Mouse (Mus musculus): ENCODE results near the gene Mturn. TPM values are rescaled to one million over a fixed set of nuclear protein-coding genes. Genes with fewer than 3 reads are reported as not detected.

Mturn gene
- polyA plus RNA-seq (2015; fragmentation: Nextera tagmentation; extraction: Ambion mirVana): 8.3 and 8.7 TPM in 2 replicates

DNA sequence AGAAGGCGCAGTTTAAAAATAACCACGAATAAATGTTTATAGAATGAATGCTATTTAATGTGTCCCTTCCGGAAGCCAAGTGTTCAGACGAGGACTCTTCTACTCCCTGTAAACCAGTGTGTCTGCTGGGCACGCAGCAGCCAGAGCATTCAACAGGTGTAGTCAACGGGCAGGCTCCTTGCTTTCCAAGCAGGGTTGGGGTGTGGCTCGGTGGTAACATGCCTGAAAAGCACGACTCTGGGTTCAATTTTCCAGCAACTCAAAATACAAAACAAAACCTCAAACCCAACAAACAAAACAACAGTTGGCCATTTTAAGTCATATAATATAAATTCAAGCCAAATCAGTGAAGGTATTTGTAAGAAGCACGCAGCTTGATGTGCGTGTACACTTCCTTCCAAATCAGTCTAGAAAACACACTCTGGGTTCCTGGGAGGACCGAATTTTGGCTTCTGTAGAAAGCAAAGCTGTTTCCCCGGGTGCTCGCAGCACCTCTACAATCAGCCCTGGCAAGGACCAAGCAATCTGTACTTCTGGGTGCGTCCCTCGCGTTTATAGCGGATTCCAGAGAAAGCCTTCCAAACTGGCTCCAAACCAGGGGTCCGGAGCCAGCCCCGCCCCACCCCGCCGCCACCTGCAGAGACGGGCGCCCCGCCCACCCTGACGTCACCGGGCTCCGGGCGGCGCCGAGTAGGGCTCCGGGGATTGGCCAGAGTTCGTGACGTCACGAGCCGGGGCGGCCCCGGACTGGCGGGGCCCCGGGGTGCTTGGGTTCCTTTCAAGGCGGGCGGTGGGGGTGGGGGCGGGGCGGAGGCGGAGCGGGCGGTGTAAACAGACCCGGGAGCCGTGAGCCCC lies at the start of gene Mturn:
Gene Mturn (plus strand): TSS at position 734 of the 855 bp plus-strand sequence.
- H3K27ac ChIP-seq (ENCODE audit: low read length): peak within 1 kb of the TSS; percentile 55; the same call in 1 of the 2 replicates
- ATAC-seq (ENCODE audit: low FRiP score, low TSS enrichment): peak; percentile 98
- WGBS: 3% methylated on average over 38 of the region's 48 CpGs

DNA sequence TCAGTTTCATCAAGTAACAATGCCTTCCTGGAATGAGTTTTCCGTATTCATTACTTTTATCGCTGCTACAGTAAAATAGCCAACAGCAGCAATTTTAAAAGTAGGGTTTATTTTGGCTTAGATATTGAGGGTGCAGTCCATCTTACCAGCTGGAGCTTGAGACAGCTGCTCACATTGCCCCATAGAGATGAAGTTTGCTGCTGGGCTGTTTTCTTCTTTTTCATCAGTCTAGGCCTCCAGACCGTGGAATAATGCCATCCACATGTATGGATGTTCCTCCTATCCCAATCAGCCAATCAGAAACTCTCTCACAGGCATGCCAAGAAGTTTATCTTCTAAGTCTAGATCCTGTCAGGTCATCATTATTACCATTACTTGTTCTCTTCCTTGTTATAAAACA lies 41.5 kb upstream of the Mturn start:
- no peak overlapping the region for H3K4me3 ChIP-seq (ENCODE audit: low read length)
- H3K9me3 ChIP-seq (ENCODE audit: low read length): no peaks in the 10 kb centered on the region
- H3K27ac ChIP-seq (ENCODE audit: low read length): no peak overlapping the region
- ATAC-seq (ENCODE audit: low FRiP score, low TSS enrichment): no peak
- H3K36me3 ChIP-seq (ENCODE audit: insufficient read depth, low read length): peaks cover 8% of the 10 kb centered on the region; the same call in 1 of the 2 replicates
- no peaks in the 10 kb centered on the region for H3K4me1 ChIP-seq (ENCODE audit: insufficient read depth, low read length)
- H3K27me3 ChIP-seq (ENCODE audit: insufficient read depth, low read length): no peaks in the 10 kb centered on the region
- H3K4me2 ChIP-seq (replicated peaks; ENCODE audit: low read depth, low read length): no peak overlapping the region
- no peak overlapping the region for H3K9ac ChIP-seq (replicated peaks; ENCODE audit: low read length)
- 89% methylated on average over 3 of the region's 3 CpGs for WGBS

More for the DNA sequence above, at the start of gene Mturn:
- peak within 1 kb of the TSS; percentile 82 for H3K4me3 ChIP-seq (ENCODE audit: low read length)
- peaks cover 11% of the 10 kb centered on the region for H3K4me1 ChIP-seq (ENCODE audit: insufficient read depth, low read length)
- H3K36me3 ChIP-seq (ENCODE audit: insufficient read depth, low read length): no peaks in the 10 kb centered on the region
- peak within 1 kb of the TSS; percentile 99 for H3K4me2 ChIP-seq (replicated peaks; ENCODE audit: low read depth, low read length)
- H3K9me3 ChIP-seq (ENCODE audit: low read length): no peaks in the 10 kb centered on the region
- H3K9ac ChIP-seq (replicated peaks; ENCODE audit: low read length): peak within 1 kb of the TSS; percentile 76
- peaks cover 12% of the 10 kb centered on the region; the same call in 1 of the 2 replicates for H3K27me3 ChIP-seq (ENCODE audit: insufficient read depth, low read length)

DNA sequence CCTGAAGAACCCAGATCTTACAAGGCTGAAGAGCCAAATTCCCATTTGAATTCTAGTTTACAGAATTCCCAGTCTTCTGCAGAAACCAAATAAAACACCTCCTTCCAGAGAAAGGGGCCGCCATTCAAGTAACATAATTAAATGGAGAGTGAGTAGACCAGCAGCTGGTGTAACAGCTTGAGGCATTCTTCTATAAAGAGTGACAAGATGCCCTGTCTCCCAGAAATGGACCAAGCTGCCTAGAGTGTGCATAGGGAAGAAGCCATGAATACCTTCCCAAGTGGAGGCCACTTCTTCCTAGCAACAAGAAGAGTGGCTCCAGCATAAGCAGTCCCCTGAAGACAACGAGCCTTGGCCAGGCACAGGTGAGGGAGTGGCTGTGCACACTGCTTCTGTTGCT lies 39.5 kb upstream of the Mturn start:
- H3K9ac ChIP-seq (replicated peaks; ENCODE audit: low read length): no peak overlapping the region
- no peak for ATAC-seq (ENCODE audit: low FRiP score, low TSS enrichment)
- no peaks in the 10 kb centered on the region for H3K9me3 ChIP-seq (ENCODE audit: low read length)
- H3K27me3 ChIP-seq (ENCODE audit: insufficient read depth, low read length): no peaks in the 10 kb centered on the region
- H3K36me3 ChIP-seq (ENCODE audit: insufficient read depth, low read length): peaks cover 8% of the 10 kb centered on the region; the same call in 1 of the 2 replicates
- H3K4me3 ChIP-seq (ENCODE audit: low read length): no peak overlapping the region
- no peak overlapping the region for H3K4me2 ChIP-seq (replicated peaks; ENCODE audit: low read depth, low read length)
- WGBS: 91% methylated on average over 2 of the region's 2 CpGs
- H3K4me1 ChIP-seq (ENCODE audit: insufficient read depth, low read length): no peaks in the 10 kb centered on the region
- no peak overlapping the region for H3K27ac ChIP-seq (ENCODE audit: low read length)

DNA sequence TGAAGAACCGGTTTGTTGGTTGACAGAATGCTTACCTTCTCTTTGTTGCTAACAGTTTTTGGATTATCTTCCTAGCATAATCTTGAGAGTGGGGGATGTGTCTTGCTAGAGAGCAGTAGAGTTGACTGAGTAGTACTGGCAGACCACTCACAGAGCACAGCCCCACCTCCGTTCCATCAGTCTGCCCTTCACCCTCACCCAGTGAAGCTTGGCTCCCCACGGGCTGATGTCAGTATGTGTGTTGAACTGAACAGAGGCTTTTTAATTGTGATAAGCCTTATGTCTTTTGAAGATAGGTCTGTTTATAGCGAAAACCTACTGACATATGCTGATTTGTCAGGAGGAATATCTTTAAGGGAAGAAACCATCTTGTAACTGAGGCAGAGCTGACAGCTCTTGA lies 38.2 kb upstream of the Mturn start:
- Histone ChIP-seq H3K36me3 (ENCODE audit: insufficient read depth, low read length) (peaks cover 8% of the 10 kb centered on the region; the same call in 1 of the 2 replicates), H3K9ac (replicated peaks; ENCODE audit: low read length) (no peak overlapping the region), H3K4me3 (ENCODE audit: low read length) (no peak overlapping the region), H3K9me3 (ENCODE audit: low read length) (no peaks in the 10 kb centered on the region), H3K27me3 (ENCODE audit: insufficient read depth, low read length) (no peaks in the 10 kb centered on the region), H3K27ac (ENCODE audit: low read length) (no peak overlapping the region), H3K4me1 (ENCODE audit: insufficient read depth, low read length) (no peaks in the 10 kb centered on the region), H3K4me2 (replicated peaks; ENCODE audit: low read depth, low read length) (no peak overlapping the region)
- 83% methylated on average over 4 of the region's 4 CpGs for WGBS
- ATAC-seq (ENCODE audit: low FRiP score, low TSS enrichment): no peak

DNA sequence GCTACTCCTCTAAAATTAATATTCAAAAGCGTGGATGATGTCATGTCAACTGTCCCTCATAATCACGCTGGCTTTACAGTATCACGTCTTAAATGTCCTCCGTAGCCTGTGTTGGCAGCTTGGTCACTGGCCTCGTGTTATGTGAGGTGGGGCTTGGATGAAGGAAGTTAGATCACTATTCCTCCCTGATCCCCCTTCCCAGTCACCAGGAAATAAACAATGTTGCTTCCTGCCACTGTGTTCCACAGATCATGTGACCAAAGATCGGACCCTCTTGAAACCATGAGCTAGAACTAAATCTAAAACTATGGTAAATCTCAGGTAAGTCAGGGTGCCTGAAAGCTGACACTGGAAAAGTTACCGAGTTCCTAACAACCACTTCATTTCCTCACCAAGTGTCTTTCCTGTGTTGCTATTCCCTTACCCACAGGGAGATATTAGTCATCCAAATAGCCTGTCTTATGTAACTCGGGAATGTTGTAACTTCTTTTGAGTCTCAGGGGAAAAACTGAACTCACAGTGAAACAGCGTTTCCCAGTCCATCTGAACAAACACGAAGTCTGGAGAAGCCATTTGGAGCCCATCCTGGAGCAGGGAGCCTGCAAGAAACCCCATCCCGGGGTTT lies 25.8 kb upstream of the Mturn start:
- H3K4me3 ChIP-seq (ENCODE audit: low read length): no peak overlapping the region
- ATAC-seq (ENCODE audit: low FRiP score, low TSS enrichment): no peak
- no peak overlapping the region for H3K4me2 ChIP-seq (replicated peaks; ENCODE audit: low read depth, low read length)

DNA sequence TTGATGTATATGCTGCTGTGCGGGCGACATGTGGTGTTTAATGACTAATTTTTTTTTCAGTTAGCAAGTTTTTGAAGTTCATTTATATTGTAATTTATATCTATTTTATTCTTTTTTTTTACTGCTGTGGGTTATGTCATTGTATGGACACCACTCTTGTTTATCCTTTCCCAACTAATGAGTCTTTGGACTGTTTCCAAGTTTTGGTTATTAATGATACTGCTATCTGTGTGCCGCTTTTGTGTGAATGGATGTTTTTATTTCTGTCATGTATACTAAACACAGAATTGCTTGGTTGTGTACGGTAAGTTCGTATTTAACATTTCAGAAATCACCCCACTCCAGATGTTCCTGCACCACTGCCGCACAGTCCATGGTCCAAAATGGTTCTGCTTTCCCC lies 23.6 kb upstream of the Mturn start:
- H3K27ac ChIP-seq (ENCODE audit: low read length): no peak overlapping the region
- no peak overlapping the region for H3K4me3 ChIP-seq (ENCODE audit: low read length)
- no peak for ATAC-seq (ENCODE audit: low FRiP score, low TSS enrichment)
- WGBS: 82% methylated on average over 6 of the region's 6 CpGs
- no peaks in the 10 kb centered on the region for H3K36me3 ChIP-seq (ENCODE audit: insufficient read depth, low read length)
- no peaks in the 10 kb centered on the region for H3K4me1 ChIP-seq (ENCODE audit: insufficient read depth, low read length)
- no peak overlapping the region for H3K9ac ChIP-seq (replicated peaks; ENCODE audit: low read length)
- H3K4me2 ChIP-seq (replicated peaks; ENCODE audit: low read depth, low read length): no peak overlapping the region
- no peaks in the 10 kb centered on the region for H3K27me3 ChIP-seq (ENCODE audit: insufficient read depth, low read length)
- H3K9me3 ChIP-seq (ENCODE audit: low read length): no peaks in the 10 kb centered on the region

More for the DNA sequence above, 25.8 kb upstream of the Mturn start:
- Histone ChIP-seq H3K9me3 (ENCODE audit: low read length) (no peaks in the 10 kb centered on the region), H3K4me1 (ENCODE audit: insufficient read depth, low read length) (no peaks in the 10 kb centered on the region), H3K27me3 (ENCODE audit: insufficient read depth, low read length) (no peaks in the 10 kb centered on the region), H3K27ac (ENCODE audit: low read length) (no peak overlapping the region), H3K9ac (replicated peaks; ENCODE audit: low read length) (no peak overlapping the region), H3K36me3 (ENCODE audit: insufficient read depth, low read length) (no peaks in the 10 kb centered on the region)
- 77% methylated on average over 11 of the region's 11 CpGs for WGBS

DNA sequence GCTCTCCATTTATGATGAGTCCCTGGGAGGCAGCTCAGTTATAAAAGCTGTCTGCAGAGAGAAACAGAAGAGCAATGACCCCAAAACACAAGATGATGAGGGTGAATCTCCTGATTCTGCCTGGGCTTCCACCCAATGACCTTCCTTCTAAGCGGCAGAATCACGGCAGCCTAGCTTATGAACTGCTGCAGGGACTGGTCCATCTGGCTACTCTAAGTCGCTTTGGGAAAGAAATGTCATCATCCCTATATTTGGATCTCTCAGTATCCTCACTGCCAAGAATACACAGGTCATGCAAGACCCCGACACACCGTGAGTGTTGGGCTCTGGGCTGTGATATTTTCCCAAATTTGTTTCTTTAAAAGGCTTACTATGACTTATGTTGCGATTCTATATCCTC lies 11.6 kb upstream of the Mturn start:
- WGBS: 93% methylated on average over 6 of the region's 6 CpGs
- ATAC-seq (ENCODE audit: low FRiP score, low TSS enrichment): no peak
- no peaks in the 10 kb centered on the region for H3K9me3 ChIP-seq (ENCODE audit: low read length)
- no peak overlapping the region for H3K27ac ChIP-seq (ENCODE audit: low read length)
- no peaks in the 10 kb centered on the region for H3K36me3 ChIP-seq (ENCODE audit: insufficient read depth, low read length)
- H3K27me3 ChIP-seq (ENCODE audit: insufficient read depth, low read length): no peaks in the 10 kb centered on the region
- no peak overlapping the region for H3K4me3 ChIP-seq (ENCODE audit: low read length)
- H3K4me1 ChIP-seq (ENCODE audit: insufficient read depth, low read length): no peaks in the 10 kb centered on the region
- no peak overlapping the region for H3K4me2 ChIP-seq (replicated peaks; ENCODE audit: low read depth, low read length)
- H3K9ac ChIP-seq (replicated peaks; ENCODE audit: low read length): no peak overlapping the region

DNA sequence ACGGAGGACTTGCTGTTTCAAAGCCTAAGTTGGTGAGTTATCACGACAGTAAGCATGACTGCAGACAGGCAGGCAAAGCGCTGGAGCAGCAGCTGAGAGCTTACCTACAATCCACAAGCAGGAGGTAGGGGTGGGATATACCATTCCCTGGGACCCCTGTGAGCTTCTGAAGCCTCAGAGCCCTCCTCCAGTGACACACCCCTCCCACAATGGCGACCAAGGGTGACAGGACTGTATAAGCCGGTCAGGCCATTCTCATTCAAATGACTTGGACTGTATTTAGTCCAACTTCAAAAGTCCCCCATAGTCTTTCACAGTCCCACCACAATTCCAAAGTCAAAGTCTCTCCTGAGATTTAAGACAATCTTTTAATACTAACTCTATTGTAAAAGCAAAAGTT lies 8.5 kb upstream of the Mturn start:
- no peak overlapping the region for H3K9ac ChIP-seq (replicated peaks; ENCODE audit: low read length)
- 42% methylated on average over 5 of the region's 5 CpGs for WGBS
- no peak overlapping the region for H3K4me3 ChIP-seq (ENCODE audit: low read length)
- H3K9me3 ChIP-seq (ENCODE audit: low read length): no peaks in the 10 kb centered on the region
- no peak for ATAC-seq (ENCODE audit: low FRiP score, low TSS enrichment)
- no peaks in the 10 kb centered on the region for H3K4me1 ChIP-seq (ENCODE audit: insufficient read depth, low read length)
- no peaks in the 10 kb centered on the region for H3K27me3 ChIP-seq (ENCODE audit: insufficient read depth, low read length)
- no peak overlapping the region for H3K4me2 ChIP-seq (replicated peaks; ENCODE audit: low read depth, low read length)
- no peaks in the 10 kb centered on the region for H3K36me3 ChIP-seq (ENCODE audit: insufficient read depth, low read length)
- H3K27ac ChIP-seq (ENCODE audit: low read length): no peak overlapping the region

DNA sequence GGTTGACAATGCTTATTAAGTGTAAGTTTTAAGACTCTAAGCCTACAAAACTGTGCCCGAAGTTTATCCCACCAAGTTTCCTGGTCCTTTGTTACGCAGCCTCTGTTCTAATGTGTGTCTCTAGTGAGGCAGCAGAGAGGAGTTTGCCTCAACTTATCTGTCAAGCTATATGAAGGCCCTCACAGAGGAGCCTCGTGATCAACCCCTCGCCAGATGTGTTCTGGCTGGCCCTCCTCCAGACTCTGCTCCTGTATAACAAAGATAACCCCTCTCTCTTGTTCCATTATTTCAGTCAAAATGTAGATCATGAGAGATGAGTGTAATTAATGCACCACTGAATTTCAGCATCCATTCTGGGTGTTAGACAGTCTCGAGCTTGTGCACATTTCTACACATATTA lies 1.7 kb upstream of the Mturn start:
- H3K4me3 ChIP-seq (ENCODE audit: low read length): no peak overlapping the region
- no peak for ATAC-seq (ENCODE audit: low FRiP score, low TSS enrichment)
- H3K36me3 ChIP-seq (ENCODE audit: insufficient read depth, low read length): no peaks in the 10 kb centered on the region
- H3K4me1 ChIP-seq (ENCODE audit: insufficient read depth, low read length): peaks cover 11% of the 10 kb centered on the region
- H3K27ac ChIP-seq (ENCODE audit: low read length): no peak overlapping the region
- H3K4me2 ChIP-seq (replicated peaks; ENCODE audit: low read depth, low read length): no peak overlapping the region
- H3K27me3 ChIP-seq (ENCODE audit: insufficient read depth, low read length): peaks cover 12% of the 10 kb centered on the region; the same call in 1 of the 2 replicates
- no peak overlapping the region for H3K9ac ChIP-seq (replicated peaks; ENCODE audit: low read length)
- WGBS: 77% methylated on average over 5 of the region's 5 CpGs
- no peaks in the 10 kb centered on the region for H3K9me3 ChIP-seq (ENCODE audit: low read length)

All from kidney, embryonic 16.5 days (tissue).